ENCODE assay signal across 9 mouse cellular contexts in genomic region chr1:153100912-153101311, GRCm38 (mm10).
A peak's percentile ranks its signal among the peaks of the same experiment; 100 is the strongest.
DNase-seq lines count a peak whose midpoint lies in the region; ATAC-seq and TF ChIP-seq lines count a peak whose summit lies in the region.
"Had no signal": no experiment of that assay in that cellular context is flagged by ENCODE, and none has a peak within 500 bp of the region (broad histone marks: within the 10 kb centered on the region; RNA-seq: fewer than 3 reads in every experiment).

No protein-coding gene starts in this region.

- TF ChIP-seq EP300 in MEL (IDR thresholded peaks at IDR 0.05; ENCODE audit: low read depth in 1 of 2, low read length in 2 of 2), result no peak

- no peaks in the 10 kb centered on the region for H3K27me3 ChIP-seq in liver, adult 2 months (ENCODE audit: control insufficient read depth, insufficient read depth, low read length)
- H3K27me3 ChIP-seq in MEL (ENCODE audit: control insufficient read depth in 1 of 2, insufficient read depth in 2 of 2, low read length in 2 of 2), result no peaks in the 10 kb centered on the region
- no peaks in the 10 kb centered on the region for H3K27me3 ChIP-seq in embryonic facial prominence, embryonic 13.5 days
- no peaks in the 10 kb centered on the region for H3K27me3 ChIP-seq in limb, embryonic 14.5 days (ENCODE audit: control insufficient read depth, insufficient read depth, low read length)
- H3K27me3 ChIP-seq in hindbrain, embryonic 16.5 days (replicated peaks; ENCODE audit: control insufficient read depth, insufficient read depth, low read length), result no peaks in the 10 kb centered on the region

- ATAC-seq in embryonic facial prominence, embryonic 13.5 days (ENCODE audit: insufficient number of reproducible peaks, insufficient read depth, low FRiP score, low TSS enrichment, low read depth), result no peak
- ATAC-seq in limb, embryonic 14.5 days (ENCODE audit: low FRiP score, low read depth), result no peak
- no peak for ATAC-seq in hindbrain, embryonic 16.5 days

- peak overlapping the region; percentile 8; the same call in 1 of the 2 replicates for H3K27ac ChIP-seq in liver, adult 2 months (replicated peaks; ENCODE audit: insufficient read depth, low read depth, low read length)
- H3K27ac ChIP-seq in MEL (ENCODE audit: control insufficient read depth, low read depth, low read length), result no peak overlapping the region
- H3K27ac ChIP-seq in embryonic facial prominence, embryonic 13.5 days, result peak overlapping the region; percentile 64
- peak overlapping the region; percentile 26; the same call in 1 of the 2 replicates for H3K27ac ChIP-seq in limb, embryonic 14.5 days (replicated peaks; ENCODE audit: low read depth, low read length)
- H3K27ac ChIP-seq in hindbrain, embryonic 16.5 days (ENCODE audit: low read depth, low read length), result no peak overlapping the region

- 29% methylated on average over 9 of the region's 9 CpGs for WGBS in liver, adult 2 months
- WGBS in embryonic facial prominence, embryonic 13.5 days, result 34% methylated on average over 9 of the region's 9 CpGs
- 56% methylated on average over 9 of the region's 9 CpGs for WGBS in limb, embryonic 14.5 days
- WGBS in hindbrain, embryonic 16.5 days, result 64% methylated on average over 9 of the region's 9 CpGs

- H3K36me3 ChIP-seq in liver, adult 2 months (ENCODE audit: control insufficient read depth, insufficient read depth, low read length), result no peaks in the 10 kb centered on the region
- H3K36me3 ChIP-seq in MEL (ENCODE audit: control insufficient read depth in 1 of 2, insufficient read depth in 2 of 2, low read length in 2 of 2), result no peaks in the 10 kb centered on the region
- no peaks in the 10 kb centered on the region for H3K36me3 ChIP-seq in embryonic facial prominence, embryonic 13.5 days
- no peaks in the 10 kb centered on the region for H3K36me3 ChIP-seq in limb, embryonic 14.5 days (ENCODE audit: control insufficient read depth, insufficient read depth, low read length)
- no peaks in the 10 kb centered on the region for H3K36me3 ChIP-seq in hindbrain, embryonic 16.5 days (ENCODE audit: control insufficient read depth, insufficient read depth, low read length)

- H3K9ac ChIP-seq in liver, adult 2 months (ENCODE audit: low read depth, low read length), result no peak overlapping the region
- 0 out of 2 replicates have a peak overlapping the region, but pooled peaks have one; percentile 12 for H3K9ac ChIP-seq in MEL (ENCODE audit: control insufficient read depth, low read depth, low read length, poor library complexity, severe bottlenecking)
- no peak overlapping the region for H3K9ac ChIP-seq in embryonic facial prominence, embryonic 13.5 days
- no peak overlapping the region for H3K9ac ChIP-seq in limb, embryonic 14.5 days (ENCODE audit: low read depth, low read length, severe bottlenecking)
- H3K9ac ChIP-seq in hindbrain, embryonic 16.5 days (ENCODE audit: low read depth, low read length), result no peak overlapping the region

- H3K79me2 ChIP-seq in liver, adult 2 months (ENCODE audit: control insufficient read depth, insufficient read depth, low read length), result no peaks in the 10 kb centered on the region
- no peaks in the 10 kb centered on the region for H3K79me2 ChIP-seq in MEL (ENCODE audit: control insufficient read depth, insufficient read depth, low read length, poor library complexity)

- peak overlapping the region; percentile 16; the same call in 1 of the 2 replicates for H3K4me2 ChIP-seq in embryonic facial prominence, embryonic 13.5 days
- no peak overlapping the region for H3K4me2 ChIP-seq in limb, embryonic 14.5 days (replicated peaks; ENCODE audit: low read depth, low read length, severe bottlenecking)
- H3K4me2 ChIP-seq in hindbrain, embryonic 16.5 days (ENCODE audit: low read length), result no peak overlapping the region

- no peak for TF ChIP-seq RAD21 in MEL (IDR thresholded peaks at IDR 0.05; ENCODE audit: low read depth, low read length)

- DNase-seq in liver, adult 2 months (ENCODE audit: extremely low read depth, low read depth, low spot score), result peak; percentile 10
- DNase-seq in liver (no peak), MEL (ENCODE audit: low read depth, low spot score) (no peak)
- no peak for DNase-seq in limb, embryonic 14.5 days (ENCODE audit: low spot score)
- no peak for DNase-seq in left cerebral cortex, adult 18-20 months (ENCODE audit: low spot score in 2 of 2)
- DNase-seq: cerebellum, adult 9-11 months; left cerebral cortex, postnatal 4 days had no signal

- no peaks in the 10 kb centered on the region for H3K4me1 ChIP-seq in liver, adult 2 months (ENCODE audit: control insufficient read depth, insufficient read depth, low read length)
- no peaks in the 10 kb centered on the region for H3K4me1 ChIP-seq in MEL (ENCODE audit: control insufficient read depth in 1 of 2, insufficient read depth in 2 of 2, low read length in 2 of 2)
- H3K4me1 ChIP-seq in embryonic facial prominence, embryonic 13.5 days, result peaks cover 21% of the 10 kb centered on the region; the same call in 1 of the 2 replicates
- H3K4me1 ChIP-seq in limb, embryonic 14.5 days (ENCODE audit: control insufficient read depth, insufficient read depth, low read length), result peaks cover 4% of the 10 kb centered on the region; the same call in 1 of the 2 replicates
- H3K4me1 ChIP-seq in hindbrain, embryonic 16.5 days (ENCODE audit: control insufficient read depth, insufficient read depth, low read depth, low read length), result no peaks in the 10 kb centered on the region

- H3K4me3 ChIP-seq in liver, adult 2 months (ENCODE audit: insufficient read depth, low read depth, low read length), result no peak overlapping the region
- 0 out of 4 replicates have a peak overlapping the region, but pooled peaks of 1 of the 2 experiments have one; percentile 11 for H3K4me3 ChIP-seq in MEL (ENCODE audit: control insufficient read depth in 1 of 2, insufficient read depth in 1 of 2, low read depth in 2 of 2, low read length in 2 of 2)
- H3K4me3 ChIP-seq in embryonic facial prominence, embryonic 13.5 days, result no peak overlapping the region
- H3K4me3 ChIP-seq in limb, embryonic 14.5 days (replicated peaks; ENCODE audit: low read length), result no peak overlapping the region
- no peak overlapping the region for H3K4me3 ChIP-seq in hindbrain, embryonic 16.5 days (ENCODE audit: low read length)

- H3K9me3 ChIP-seq in MEL (replicated peaks; ENCODE audit: insufficient read depth, low read length), result no peaks in the 10 kb centered on the region
- no peaks in the 10 kb centered on the region for H3K9me3 ChIP-seq in embryonic facial prominence, embryonic 13.5 days
- no peaks in the 10 kb centered on the region for H3K9me3 ChIP-seq in limb, embryonic 14.5 days (ENCODE audit: control insufficient read depth, low read length)
- H3K9me3 ChIP-seq in hindbrain, embryonic 16.5 days (ENCODE audit: control insufficient read depth, low read length), result no peaks in the 10 kb centered on the region

- TF ChIP-seq CTCF in liver, adult 2 months (IDR thresholded peaks at IDR 0.05; ENCODE audit: low read depth, low read length), result no peak
- TF ChIP-seq CTCF in MEL (IDR thresholded peaks at IDR 0.05 in 2 of 3, conservative IDR thresholded peaks at IDR 0.05 in 1 of 3; ENCODE audit: control insufficient read depth in 1 of 3, insufficient read depth in 1 of 3, low read depth in 2 of 3, low read length in 3 of 3, poor library complexity in 1 of 3, severe bottlenecking in 1 of 3), result no peak

- TF ChIP-seq POLR2A in liver, adult 2 months (IDR thresholded peaks at IDR 0.05; ENCODE audit: extremely low read depth, insufficient read depth, low read length), result no peak
- TF ChIP-seq POLR2A in MEL (IDR thresholded peaks at IDR 0.05; ENCODE audit: control insufficient read depth in 1 of 2, insufficient read depth in 1 of 2, low read depth in 1 of 2, low read length in 2 of 2, poor library complexity in 1 of 2), result no peak
- TF ChIP-seq POLR2A in limb, embryonic 14.5 days (IDR thresholded peaks at IDR 0.05; ENCODE audit: borderline replicate concordance, extremely low read depth, insufficient read depth, insufficient read length), result no peak

TF ChIP-seq in MEL, 35 proteins besides CTCF, POLR2A, EP300 and RAD21:
- TF ChIP-seq CHD2 (IDR thresholded peaks at IDR 0.05; ENCODE audit: low read length) (no peak), JUND (IDR thresholded peaks at IDR 0.05; ENCODE audit: low read depth, low read length) (no peak), UBTF (IDR thresholded peaks at IDR 0.05; ENCODE audit: borderline replicate concordance, insufficient read depth, low read depth, low read length) (no peak), NELFE (IDR thresholded peaks at IDR 0.05; ENCODE audit: low read depth, low read length) (no peak), MAFK (IDR thresholded peaks at IDR 0.05; ENCODE audit: borderline replicate concordance, low read depth, low read length) (no peak), ZC3H11A (IDR thresholded peaks at IDR 0.05; ENCODE audit: low read depth, low read length) (no peak), MYB (IDR thresholded peaks at IDR 0.05; ENCODE audit: low read depth, low read length) (no peak), TCF12 (IDR thresholded peaks at IDR 0.05; ENCODE audit: low read depth, low read length) (no peak), KAT2A (conservative IDR thresholded peaks at IDR 0.05; ENCODE audit: low read depth, low read length) (no peak), ETS1 (IDR thresholded peaks at IDR 0.05; ENCODE audit: low read depth, low read length) (no peak), MAX (IDR thresholded peaks at IDR 0.05; ENCODE audit: low read length) (no peak), BHLHE40 (IDR thresholded peaks at IDR 0.05; ENCODE audit: borderline replicate concordance, low read depth, low read length) (no peak)

Comparison
In these comparisons a context has a peak if more than half of its experiments do, and no peak if none do; other contexts are left out.
1. H3K27ac ChIP-seq: peak in liver, adult 2 months (single experiment), embryonic facial prominence, embryonic 13.5 days (single experiment) and limb, embryonic 14.5 days (single experiment); none in MEL (single experiment) and hindbrain, embryonic 16.5 days (single experiment).